Mouse (Mus musculus) urinary bladder, postnatal 4 days (tissue): ENCODE data around the gene Gm13769.
"Not testable (repeated sequence)": the region's sequence is repeated elsewhere in the genome, so short reads cannot be mapped to it uniquely, and the experiment has no call there.

ENCODE experiments used
- DNase-seq, 2 experiments: peaks; one replicate each; pipeline ENCODE4 v3.0.0; 2021 to 2022; ENCODE audit warnings: low spot score in 2 of 2

Gm13769 gene

DNA sequence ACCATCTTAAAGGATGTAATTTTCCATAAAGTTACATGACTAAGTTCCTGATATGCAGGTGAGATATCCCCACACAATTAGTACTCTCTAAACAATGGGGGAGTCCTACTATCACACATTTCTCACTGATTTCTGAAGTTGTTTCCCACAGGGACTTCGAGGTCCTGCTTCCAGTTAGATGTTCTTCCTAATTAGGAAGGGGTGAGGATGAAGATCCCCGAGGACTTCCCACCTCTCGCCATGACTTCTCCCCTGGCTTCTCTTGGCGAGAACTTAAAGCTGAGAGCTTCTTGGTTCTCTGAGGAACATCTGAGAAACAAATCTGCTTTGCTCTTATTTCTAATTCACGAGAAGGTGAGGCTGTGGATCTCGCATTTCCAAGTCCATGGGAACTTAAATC lies at the start of gene Gm13769:
Gm13769 (plus strand) TSS at position 301 of the 400 bp plus-strand sequence.
- DNase-seq: not testable (repeated sequence)

DNA sequence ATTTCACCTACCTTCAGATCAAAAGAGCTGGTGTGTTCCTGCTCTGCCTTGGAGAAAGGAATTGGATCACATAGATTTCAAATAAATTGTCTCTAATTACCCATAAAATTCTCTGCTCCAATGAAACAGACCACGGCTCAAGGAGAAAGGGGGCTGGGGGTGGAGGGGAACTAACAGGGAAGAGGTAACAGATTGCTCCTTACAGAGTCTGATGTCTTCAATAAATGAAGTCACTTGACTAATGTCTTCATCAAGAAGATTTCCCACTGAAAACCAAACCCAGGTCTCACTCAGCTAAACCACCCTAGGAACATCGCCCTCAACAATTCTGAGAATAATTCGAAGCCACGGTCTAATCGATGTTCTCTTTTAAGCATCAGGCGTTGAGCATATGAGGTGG lies 29.3 kb upstream of the Gm13769 start, which contains the start of gene Olfr1272:
Olfr1272 (minus strand) TSS at position 101 of the 400 bp plus-strand sequence.
- no peak for DNase-seq

DNA sequence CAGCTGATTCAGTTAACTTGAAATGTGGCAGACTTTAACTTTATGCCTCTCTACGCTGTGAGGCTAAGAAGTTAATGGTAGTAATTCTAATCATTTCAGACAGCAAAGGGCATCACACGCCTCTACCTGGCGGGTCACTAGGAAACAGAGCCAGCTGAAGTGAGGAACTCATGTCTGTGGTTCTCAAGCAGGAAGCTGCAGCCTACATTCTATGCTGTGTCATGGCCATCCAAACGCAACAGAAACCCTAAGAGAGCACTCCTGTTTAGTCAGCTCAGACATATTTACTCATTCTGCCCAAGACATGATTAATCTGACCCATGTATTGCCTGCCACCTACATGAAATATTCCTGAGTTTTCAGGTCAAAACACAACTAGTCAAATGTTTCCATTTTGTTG lies 24.7 kb downstream of the Gm13769 start:
- not testable (repeated sequence) for DNase-seq

DNA sequence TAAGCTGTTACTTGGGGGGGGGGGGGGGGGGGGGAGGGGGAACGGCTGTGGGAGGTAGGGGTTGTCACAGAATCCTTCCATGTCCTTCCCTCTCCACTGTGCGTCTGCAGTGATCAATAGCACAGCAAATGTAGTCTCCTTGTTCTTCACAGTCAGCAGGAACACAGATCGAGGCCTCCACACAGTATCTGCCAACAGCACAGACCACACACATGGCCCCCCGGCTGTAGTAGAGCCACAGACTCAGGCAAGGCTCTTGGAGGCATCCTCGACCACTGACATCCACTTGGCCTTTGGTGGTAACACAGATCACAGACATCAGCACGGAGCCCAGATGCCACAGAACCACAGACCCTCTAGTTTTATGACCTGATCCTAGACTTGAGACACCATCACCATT lies 29.0 kb downstream of the Gm13769 start:
- DNase-seq: not testable (repeated sequence)

DNA sequence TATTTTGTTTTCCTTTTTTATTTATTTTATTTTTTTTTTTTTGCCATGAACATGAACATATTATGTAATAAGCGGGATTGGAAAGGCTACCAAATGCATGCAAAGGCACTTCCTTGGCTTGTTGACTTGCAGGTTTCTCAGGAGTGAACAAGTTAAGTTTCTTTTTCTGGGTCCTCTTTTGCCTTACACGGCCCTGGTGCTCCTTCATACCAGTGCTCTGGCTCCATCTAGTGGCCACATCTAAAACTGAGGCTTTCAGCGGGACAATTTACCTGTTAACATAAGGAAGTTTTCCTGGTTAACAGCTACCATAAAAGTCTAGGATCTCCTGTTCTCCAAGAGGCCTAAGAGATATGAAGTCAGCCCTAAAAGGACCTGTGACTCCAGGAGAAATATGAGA lies 29.5 kb downstream of the Gm13769 start:
- not testable (repeated sequence) for DNase-seq

DNA sequence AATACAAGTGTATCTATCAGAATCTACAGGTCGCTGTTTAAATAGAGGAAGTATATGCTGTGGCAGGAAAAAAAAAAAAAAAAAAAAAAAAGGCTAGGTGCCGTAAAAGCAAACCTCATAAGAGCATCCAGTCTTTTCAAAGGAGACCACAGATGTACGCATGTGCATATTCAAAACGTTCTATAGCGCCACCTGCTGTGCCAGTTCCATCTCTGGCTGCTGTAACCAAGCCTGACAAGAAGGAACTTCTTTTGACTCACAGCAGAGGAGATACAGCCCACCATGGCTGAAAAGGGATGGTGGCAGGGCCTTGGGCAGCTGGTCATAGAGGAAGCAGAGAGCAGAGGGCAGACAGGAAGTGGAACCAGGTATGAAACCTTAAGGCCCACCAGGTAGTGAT lies 37.2 kb downstream of the Gm13769 start:
- not testable (repeated sequence) for DNase-seq

DNA sequence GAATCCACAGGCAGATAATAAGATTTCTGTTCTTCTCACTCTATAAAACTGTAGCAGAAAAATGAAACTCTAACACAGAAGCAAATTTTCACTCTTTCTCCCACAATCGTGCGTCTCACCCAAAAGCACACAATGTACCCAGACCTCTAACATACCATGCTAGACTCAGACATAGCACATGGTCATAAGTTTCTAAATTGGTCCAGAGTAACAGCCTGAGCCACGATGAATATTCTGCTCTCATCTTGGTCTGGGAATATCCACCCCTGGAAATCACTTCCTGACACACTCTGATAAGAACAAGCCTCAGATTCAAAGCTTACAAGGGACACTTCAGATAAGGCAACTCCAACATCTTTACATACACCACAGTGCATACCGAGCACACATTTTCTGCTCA lies 38.2 kb downstream of the Gm13769 start:
- DNase-seq: not testable (repeated sequence)
